ENCODE assay signal across 18 mouse cellular contexts in the genomic region with DNA sequence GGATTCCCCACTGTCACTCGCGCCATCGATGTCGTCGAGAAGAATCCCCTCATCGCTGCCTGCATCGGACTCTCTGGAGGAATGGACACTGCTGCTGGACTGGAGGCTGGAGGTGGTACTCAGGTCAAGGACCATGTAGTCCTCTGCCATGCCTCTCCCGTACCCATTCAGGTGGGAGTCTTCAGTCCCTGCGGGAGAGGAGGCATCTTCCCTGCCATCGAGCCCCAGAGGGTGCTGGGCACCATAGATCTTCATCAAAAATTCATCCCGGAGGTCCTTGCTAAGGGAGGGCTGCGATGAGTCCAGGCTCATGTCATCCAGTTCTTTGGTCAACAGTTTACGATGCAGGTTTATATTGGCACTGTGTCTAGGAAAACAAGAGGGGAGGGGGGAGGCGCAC.
"Had no signal": no experiment of that assay in that cellular context is flagged by ENCODE, and none has a peak within 500 bp of the region (broad histone marks: within the 10 kb centered on the region; RNA-seq: fewer than 3 reads in every experiment).

No protein-coding gene starts in this region.

- H3K36me3 ChIP-seq: midbrain, embryonic 10.5 days; midbrain, embryonic 13.5 days; neural tube, embryonic 13.5 days; neural tube, embryonic 15.5 days had no signal

- H3K27me3 ChIP-seq: neural tube, embryonic 13.5 days; neural tube, embryonic 15.5 days had no signal

- H3K9ac ChIP-seq: lung, embryonic 14.5 days; midbrain, embryonic 13.5 days; neural tube, embryonic 13.5 days; neural tube, embryonic 15.5 days had no signal

- DNase-seq: lung, adult 18-20 months; lung, embryonic 14.5 days; lung, postnatal 10 days; lung, postnatal 4 days; retina, postnatal 1 day; right cerebral cortex, adult 18-20 months; right cerebral cortex, postnatal 25 days; right cerebral cortex, postnatal 4 days; spleen, adult 18-20 months; thymus, adult 18-20 months; thymus, postnatal 14 days; thymus, postnatal 36 days had no signal

- H3K4me2 ChIP-seq: lung, embryonic 14.5 days; midbrain, embryonic 13.5 days; neural tube, embryonic 13.5 days; neural tube, embryonic 15.5 days had no signal

- H3K9me3 ChIP-seq: midbrain, embryonic 10.5 days; midbrain, embryonic 13.5 days; neural tube, embryonic 13.5 days; neural tube, embryonic 15.5 days had no signal

- H3K27ac ChIP-seq: midbrain, embryonic 10.5 days; midbrain, embryonic 13.5 days; neural tube, embryonic 13.5 days; neural tube, embryonic 15.5 days had no signal

- H3K4me1 ChIP-seq: neural tube, embryonic 13.5 days; neural tube, embryonic 15.5 days had no signal

- ATAC-seq: midbrain, embryonic 13.5 days; midbrain, embryonic 16.5 days had no signal

- H3K4me3 ChIP-seq: midbrain, embryonic 10.5 days; midbrain, embryonic 13.5 days; myocyte; neural tube, embryonic 13.5 days; neural tube, embryonic 15.5 days had no signal
